Mouse (Mus musculus) layer of hippocampus, adult 2 months (tissue): ENCODE data around the gene Kalrn. TPM values are rescaled to one million over a fixed set of nuclear protein-coding genes. Genes with fewer than 3 reads are reported as not detected.

ENCODE experiments used
- DNase-seq, 2 experiments: peaks; one replicate each; pipeline ENCODE4 v3.0.0; 2022; ENCODE audit warnings: low spot score in 2 of 2
- H3K27ac ChIP-seq: fragments of 200-600 bp; 2 replicates; pipeline ENCODE4 v1.8.1; 2022
- H3K4me3 ChIP-seq: fragments of 200-600 bp; 2 replicates; pipeline ENCODE4 v1.8.1; 2022; ENCODE audit warnings: mild to moderate bottlenecking
- CTCF ChIP-seq: fragments of 200-600 bp; conservative IDR thresholded peaks from 2 replicates; pipeline ENCODE4 v1.8.1; 2022; ENCODE audit warnings: antibody characterized with exemption, mild to moderate bottlenecking, moderate library complexity
- total RNA-seq, 2 experiments: library from RNA; stranded (reverse); gene quantifications; 2 replicates each; pipeline ENCODE4 v1.2.3; 2021

The Kalrn gene
- total RNA-seq, 2 experiments from 2014 or later, result 533 to 549 TPM

- Histone ChIP-seq H3K4me3 (no peak overlapping the region), H3K27ac (peak overlapping the region; percentile 61)
- no peak for DNase-seq
- no peak for TF ChIP-seq CTCF
Measured at GRCm38 (mm10) chr16:34122486-34122885, 450.8 kb downstream of the Kalrn start.

DNA sequence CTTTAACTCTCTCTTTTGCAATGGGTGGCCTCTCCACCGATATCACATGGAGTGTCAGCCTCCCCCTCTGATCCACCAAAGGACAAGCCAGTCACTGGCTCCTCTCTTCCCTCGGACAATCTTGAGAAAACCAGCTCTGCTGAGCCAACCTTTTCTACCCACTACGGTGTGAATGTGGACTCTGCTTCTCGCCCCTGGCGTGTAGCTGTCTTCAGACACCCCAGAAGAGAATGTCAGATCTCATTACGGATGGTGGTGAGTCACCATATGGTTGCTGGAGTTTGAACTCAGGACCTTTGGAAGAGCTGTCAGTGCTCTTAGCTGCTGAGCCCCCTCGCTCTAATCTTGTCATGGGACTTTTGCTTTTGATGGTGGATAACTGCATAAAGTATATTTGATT lies 452.0 kb downstream of the Kalrn start:
- Histone ChIP-seq H3K4me3 (no peak overlapping the region; the same call in 1 of the 2 replicates), H3K27ac (peak overlapping the region; percentile 61)
- TF ChIP-seq CTCF, result no peak
- DNase-seq, result no peak

GRCm38 (mm10) chr16:34120801-34121201 lies 452.5 kb downstream of the Kalrn start:
- Histone ChIP-seq H3K4me3 (no peak overlapping the region; the same call in 1 of the 2 replicates), H3K27ac (peak overlapping the region; percentile 61)
- DNase-seq, result peak in 1 of 2 experiments; percentile 58
- TF ChIP-seq CTCF, result no peak

GRCm38 (mm10) chr16:34119844-34120243 lies 453.5 kb downstream of the Kalrn start:
- peak overlapping the region; percentile 61 for H3K27ac ChIP-seq
- no peak for DNase-seq
- H3K4me3 ChIP-seq, result no peak overlapping the region
- no peak for TF ChIP-seq CTCF

DNA sequence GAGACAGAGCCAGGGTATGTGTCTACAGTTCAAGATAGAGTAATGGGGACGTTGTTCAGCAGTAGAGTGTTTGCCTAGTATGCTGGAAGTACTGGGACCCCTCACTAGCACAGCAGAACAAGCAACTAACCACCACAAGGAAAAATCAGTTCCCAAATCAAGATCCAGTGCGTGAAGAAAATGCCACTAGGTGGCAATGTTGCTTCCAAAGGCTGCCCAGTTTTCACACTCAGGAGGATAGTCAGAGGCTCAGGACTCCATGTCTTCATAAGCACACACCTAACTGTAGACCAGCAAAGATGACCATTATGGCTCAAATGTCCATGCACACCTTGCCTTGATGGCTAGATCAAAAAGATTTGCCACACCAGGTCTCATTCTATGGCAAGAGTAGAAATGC lies 454.0 kb downstream of the Kalrn start:
- Histone ChIP-seq H3K27ac (peak overlapping the region; percentile 46), H3K4me3 (no peak overlapping the region)
- DNase-seq, result peak in 1 of 2 experiments; percentile 51
- peak; percentile 86 for TF ChIP-seq CTCF

DNA sequence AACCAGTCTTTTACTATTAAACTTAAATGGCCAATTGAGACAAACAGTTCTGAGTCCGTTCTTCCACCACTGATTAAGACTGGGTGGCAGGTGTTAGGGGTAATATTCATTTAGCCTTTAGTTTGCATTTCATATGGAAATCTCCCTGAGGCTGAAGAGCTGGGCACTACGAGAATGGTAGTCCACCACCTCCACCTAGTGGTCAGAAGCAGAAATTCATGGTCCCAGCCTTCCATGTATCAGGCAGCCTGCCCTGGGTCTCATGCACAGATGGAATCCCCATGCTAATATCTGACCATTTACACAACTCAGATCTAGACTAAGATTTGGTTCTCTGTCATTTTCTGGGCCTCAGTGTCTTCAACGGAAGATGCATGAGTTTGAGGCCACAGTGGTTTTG lies 458.7 kb downstream of the Kalrn start:
- peak; percentile 89 for TF ChIP-seq CTCF
- DNase-seq, result peak; percentile 69 to 74
- Histone ChIP-seq H3K4me3 (no peak overlapping the region), H3K27ac (0 out of 2 replicates have a peak overlapping the region, but pooled peaks have one; percentile 5)

DNA sequence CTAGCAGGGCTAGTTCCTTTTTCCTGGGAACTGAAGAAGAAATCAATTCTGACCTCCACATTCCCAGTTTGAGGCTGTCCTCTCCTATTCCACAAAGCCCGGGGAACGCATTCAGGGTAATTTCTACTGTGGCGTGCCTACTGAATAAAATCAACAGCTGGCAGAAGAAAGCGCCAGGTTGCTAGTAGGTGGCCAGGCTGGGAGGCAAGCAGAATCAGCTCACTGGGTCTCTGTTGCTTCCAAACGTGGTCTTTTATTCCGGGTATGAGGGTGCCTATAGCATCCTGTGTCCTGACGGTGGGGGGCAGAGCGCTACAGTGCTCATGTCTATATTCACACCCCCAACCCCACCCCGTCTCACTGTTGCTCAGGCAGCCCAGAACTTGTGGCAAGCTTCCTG lies 460.2 kb downstream of the Kalrn start:
- H3K4me3 ChIP-seq, result no peak overlapping the region
- DNase-seq, result no peak
- no peak for TF ChIP-seq CTCF
- peak overlapping the region; percentile 73 for H3K27ac ChIP-seq

DNA sequence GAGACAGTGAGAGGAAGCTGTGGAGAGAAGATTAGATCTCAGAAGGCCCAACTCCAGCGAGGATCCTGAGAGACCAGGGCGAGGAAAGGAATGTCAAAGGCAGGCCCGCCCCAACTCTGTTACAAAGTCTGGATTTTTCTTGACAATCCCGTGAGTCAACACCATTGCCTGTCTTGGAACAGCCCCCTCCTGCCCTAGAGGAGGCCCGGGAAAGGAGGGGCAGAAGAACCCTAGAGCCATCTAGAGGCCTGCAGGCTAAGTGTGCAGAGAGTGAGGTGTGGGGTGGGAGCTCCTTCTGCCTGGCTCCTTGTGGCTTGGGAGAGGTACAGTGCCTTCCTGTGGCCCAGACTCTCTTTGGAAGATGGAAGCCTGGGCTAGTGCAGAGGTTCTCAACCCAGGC lies 460.8 kb downstream of the Kalrn start:
- H3K4me3 ChIP-seq, result no peak overlapping the region
- DNase-seq, result no peak
- peak overlapping the region; percentile 73; the same call in 1 of the 2 replicates for H3K27ac ChIP-seq
- peak; percentile 67 for TF ChIP-seq CTCF

DNA sequence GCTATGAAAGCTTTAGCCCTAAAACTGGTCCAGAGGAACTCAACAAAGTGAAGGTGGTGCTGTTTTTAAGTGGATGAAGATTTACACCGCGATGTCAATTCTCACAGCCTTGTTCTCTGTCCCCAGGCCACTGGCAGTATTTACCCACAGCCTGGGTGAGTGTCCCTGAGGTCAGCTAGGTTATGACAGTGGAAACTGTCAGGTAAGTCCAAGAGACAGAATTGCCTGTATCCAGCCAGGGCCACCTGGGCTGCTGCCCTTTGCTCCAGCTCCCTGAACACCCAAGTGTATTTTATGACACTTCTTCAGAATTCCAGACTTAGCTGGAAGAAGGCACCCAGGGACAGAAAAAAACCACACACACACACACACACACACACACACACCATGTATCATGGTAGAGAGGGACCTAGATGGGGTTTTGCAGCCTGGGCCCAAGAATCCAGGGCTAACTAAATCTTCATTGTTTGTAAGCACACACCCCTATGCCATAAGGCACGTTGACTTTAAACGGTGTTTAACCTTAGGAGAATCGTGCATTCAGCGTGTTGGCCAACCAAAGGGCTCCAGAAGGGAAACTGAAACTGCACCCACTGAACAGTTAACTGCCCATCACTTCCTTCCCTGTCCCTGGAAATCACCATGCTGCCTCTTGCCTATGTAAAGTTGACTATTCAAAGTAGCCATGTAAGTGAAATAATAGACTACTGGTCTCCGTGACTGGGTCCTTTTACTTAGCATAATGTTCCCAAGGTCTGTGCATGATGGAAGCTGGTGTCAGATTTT lies 462.3 kb downstream of the Kalrn start:
- DNase-seq, result no peak

DNA sequence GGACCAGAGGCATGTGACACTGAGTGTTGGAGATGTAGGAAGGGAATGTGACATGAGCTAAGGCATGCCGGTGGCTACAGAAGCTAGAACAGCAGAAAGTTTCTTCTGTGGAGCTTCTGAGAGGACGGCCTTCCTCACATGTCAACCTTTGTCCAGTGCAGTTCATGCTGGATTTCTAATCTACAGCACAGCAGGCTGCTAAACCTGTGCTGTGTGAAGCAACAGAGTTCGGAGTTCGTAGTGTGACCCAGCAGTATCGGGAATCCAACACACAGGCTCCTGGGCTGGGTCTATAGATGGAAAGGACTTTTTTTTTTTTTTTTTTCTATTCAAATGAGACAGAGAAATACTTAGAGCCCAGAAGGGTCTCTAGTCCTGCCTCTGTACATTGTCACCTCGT lies 468.9 kb downstream of the Kalrn start:
- Histone ChIP-seq H3K27ac (no peak overlapping the region), H3K4me3 (no peak overlapping the region)
- TF ChIP-seq CTCF, result no peak
- DNase-seq, result no peak

More for the DNA sequence above, 462.3 kb downstream of the Kalrn start:
- Histone ChIP-seq H3K27ac (no peak overlapping the region), H3K4me3 (no peak overlapping the region)
- no peak for TF ChIP-seq CTCF

DNA sequence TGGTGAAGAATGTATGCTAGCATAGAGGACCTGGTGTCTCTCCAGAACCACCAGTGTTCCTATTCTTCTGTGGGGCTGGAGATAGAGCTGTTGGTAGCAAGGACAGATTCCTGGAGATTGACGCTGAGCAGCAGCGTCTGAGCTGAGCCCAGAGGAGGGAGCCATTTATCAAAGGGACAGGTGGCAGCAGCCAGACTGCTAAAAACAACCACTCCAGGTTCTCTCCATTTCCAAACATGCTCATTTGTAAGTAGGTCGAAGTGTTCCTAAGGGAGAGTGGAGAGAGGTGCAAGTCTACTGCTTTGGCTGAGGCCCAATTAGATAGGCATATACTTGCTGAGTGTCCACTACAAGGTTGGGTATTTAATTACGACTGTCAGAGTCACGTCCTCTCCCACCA lies 470.6 kb downstream of the Kalrn start:
- no peak for DNase-seq
- H3K4me3 ChIP-seq, result no peak overlapping the region
- TF ChIP-seq CTCF, result peak; percentile 12; the same call in 1 of the 2 replicates
- H3K27ac ChIP-seq, result no peak overlapping the region

- DNase-seq, result no peak
- Histone ChIP-seq H3K4me3 (no peak overlapping the region), H3K27ac (no peak overlapping the region)
- TF ChIP-seq CTCF, result no peak
Measured at GRCm38 (mm10) chr16:34099795-34100194, 473.5 kb downstream of the Kalrn start.

GRCm38 (mm10) chr16:34095548-34096141 lies 477.7 kb downstream of the Kalrn start:
- Histone ChIP-seq H3K4me3 (peak overlapping the region; percentile 49), H3K27ac (peak overlapping the region; percentile 30)
- TF ChIP-seq CTCF, result no peak
- DNase-seq, result peak in 1 of 2 experiments; percentile 42

DNA sequence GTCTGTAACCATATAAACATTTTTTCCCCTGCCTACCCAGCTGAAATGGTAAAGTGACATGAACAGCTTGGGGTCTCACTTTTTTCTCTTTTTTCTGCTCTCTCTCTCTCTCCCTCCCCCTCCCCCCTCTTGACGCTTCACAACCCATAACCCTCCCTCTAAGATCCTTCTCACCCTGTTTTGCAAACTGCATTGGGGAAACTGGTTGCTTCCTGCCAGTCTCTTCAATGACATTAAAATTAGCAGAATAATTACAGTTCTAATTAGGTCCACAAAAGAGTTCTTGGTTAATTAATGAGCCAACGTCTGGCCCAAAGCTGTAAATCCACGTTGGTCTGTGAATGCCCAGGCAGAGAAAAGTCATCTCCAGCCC lies 478.3 kb downstream of the Kalrn start:
- no peak for DNase-seq
- Histone ChIP-seq H3K27ac (peak overlapping the region; percentile 30; the same call in 1 of the 2 replicates), H3K4me3 (peak overlapping the region; percentile 49; the same call in 1 of the 2 replicates)
- no peak for TF ChIP-seq CTCF
